Mouse (Mus musculus) MEL (cell line): ENCODE measurements around the gene Tmem82. TPM values are rescaled to one million over a fixed set of nuclear protein-coding genes. Genes with fewer than 3 reads are reported as not detected.

ENCODE experiments used
- DNase-seq: peaks from one replicate; pipeline ENCODE4 v3.0.0; 2011; ENCODE audit warnings: low read depth, low spot score
- H3K27ac ChIP-seq: 2 replicates; pipeline ENCODE4 v1.5.1; 2012; ENCODE audit warnings: low read depth, mild to moderate bottlenecking, control low read depth, low read length, moderate library complexity; ENCODE audit not compliant: control insufficient read depth
- H3K27me3 ChIP-seq, 2 experiments: fragments of 150-350 bp in 1 of 2; sonication (generic) in 1 of 2; 2 replicates each; pipeline ENCODE4 v1.6.1; 2012; ENCODE audit warnings: low read length in 2 of 2, mild to moderate bottlenecking in 2 of 2, improper control_type of control experiment in 1 of 2, moderate library complexity in 1 of 2; ENCODE audit not compliant: insufficient read depth in 2 of 2, control insufficient read depth in 1 of 2
- H3K36me3 ChIP-seq, 2 experiments: 2 replicates each; pipeline ENCODE4 v1.6.1; 2012 to 2014; ENCODE audit warnings: low read length in 2 of 2, improper control_type of control experiment in 1 of 2, inconsistent platforms in 1 of 2, mild to moderate bottlenecking in 1 of 2; ENCODE audit not compliant: insufficient read depth in 2 of 2, control insufficient read depth in 1 of 2
- H3K4me1 ChIP-seq, 2 experiments: fragments of 150-350 bp in 1 of 2; sonication (generic) in 1 of 2; 2 replicates each; pipeline ENCODE4 v1.6.1; 2012; ENCODE audit warnings: low read length in 2 of 2, improper control_type of control experiment in 1 of 2, mild to moderate bottlenecking in 1 of 2; ENCODE audit not compliant: insufficient read depth in 2 of 2, control insufficient read depth in 1 of 2
- H3K4me3 ChIP-seq, 2 experiments: fragments of 150-350 bp in 1 of 2; sonication (generic) in 1 of 2; 2 replicates each; pipeline ENCODE4 v1.5.1; 2012; ENCODE audit warnings: low read depth in 2 of 2, low read length in 2 of 2, mild to moderate bottlenecking in 2 of 2, moderate library complexity in 2 of 2, control low read depth in 1 of 2, improper control_type of control experiment in 1 of 2; ENCODE audit not compliant: control insufficient read depth in 1 of 2, insufficient read depth in 1 of 2
- H3K79me2 ChIP-seq: 2 replicates; pipeline ENCODE4 v1.6.1; 2012; ENCODE audit warnings: mild to moderate bottlenecking, low read length, moderate library complexity; ENCODE audit not compliant: control insufficient read depth, poor library complexity, insufficient read depth
- H3K9ac ChIP-seq: 2 replicates; pipeline ENCODE4 v1.6.1; 2012; ENCODE audit warnings: low read depth, mild to moderate bottlenecking, control low read depth, low read length, moderate library complexity; ENCODE audit not compliant: control insufficient read depth, poor library complexity, severe bottlenecking
- H3K9me3 ChIP-seq: fragments of 150-350 bp; sonication (generic); replicated peaks from 2 replicates; pipeline ENCODE4 v1.6.1; 2012; ENCODE audit warnings: mild to moderate bottlenecking, low read length, improper control_type of control experiment, moderate library complexity; ENCODE audit not compliant: insufficient read depth
- BHLHE40 ChIP-seq: IDR thresholded peaks from 2 replicates; pipeline ENCODE4 v1.6.1; 2012; ENCODE audit warnings: low read depth, mild to moderate bottlenecking, inconsistent platforms, low read length, improper control_type of control experiment, borderline replicate concordance
- E2F4 ChIP-seq: IDR thresholded peaks from 2 replicates; pipeline ENCODE4 v1.6.1; 2011; ENCODE audit warnings: low read depth, low read length, improper control_type of control experiment, borderline replicate concordance
- GATA1 ChIP-seq: IDR thresholded peaks from 2 replicates; pipeline ENCODE4 v1.6.1; 2011; ENCODE audit warnings: low read depth, low read length, improper control_type of control experiment
- MAFK ChIP-seq: IDR thresholded peaks from 2 replicates; pipeline ENCODE4 v1.6.1; 2011; ENCODE audit warnings: low read depth, mild to moderate bottlenecking, low read length, improper control_type of control experiment, borderline replicate concordance
- MEF2A ChIP-seq: IDR thresholded peaks from 2 replicates; pipeline ENCODE4 v1.6.1; 2014; ENCODE audit warnings: low read depth, mild to moderate bottlenecking, inconsistent platforms, low read length, improper control_type of control experiment; ENCODE audit not compliant: poor library complexity, insufficient replicate concordance, severe bottlenecking; ENCODE audit errors: extremely low read depth
- MYC ChIP-seq: IDR thresholded peaks from 2 replicates; pipeline ENCODE4 v1.6.1; 2011; ENCODE audit warnings: low read depth, mild to moderate bottlenecking, low read length, improper control_type of control experiment, moderate library complexity
- NELFE ChIP-seq: IDR thresholded peaks from 2 replicates; pipeline ENCODE4 v1.6.1; 2011; ENCODE audit warnings: low read depth, low read length, improper control_type of control experiment
- POLR2AphosphoS5 ChIP-seq: IDR thresholded peaks from 2 replicates; pipeline ENCODE4 v1.6.1; 2012; ENCODE audit warnings: low read depth, borderline replicate concordance, mild to moderate bottlenecking, inconsistent platforms, low read length, moderate library complexity, mixed read lengths
- RCOR1 ChIP-seq: IDR thresholded peaks from 2 replicates; pipeline ENCODE4 v1.6.1; 2012; ENCODE audit warnings: low read depth, mild to moderate bottlenecking, inconsistent platforms, low read length, improper control_type of control experiment
- SIN3A ChIP-seq: IDR thresholded peaks from 2 replicates; pipeline ENCODE4 v1.6.1; 2012; ENCODE audit warnings: low read length, improper control_type of control experiment, inconsistent platforms
- SMC3 ChIP-seq: IDR thresholded peaks from 2 replicates; pipeline ENCODE4 v1.6.1; 2011; ENCODE audit warnings: low read depth, low read length, improper control_type of control experiment
- TAL1 ChIP-seq: IDR thresholded peaks from 2 replicates; pipeline ENCODE4 v1.6.1; 2012; ENCODE audit warnings: mild to moderate bottlenecking, inconsistent platforms, low read length, moderate library complexity, mixed read lengths
- ZMIZ1 ChIP-seq: IDR thresholded peaks from 2 replicates; pipeline ENCODE4 v1.6.1; 2012; ENCODE audit warnings: low read depth, mild to moderate bottlenecking, inconsistent platforms, low read length, improper control_type of control experiment, moderate library complexity
- ZNF384 ChIP-seq: IDR thresholded peaks from 2 replicates; pipeline ENCODE4 v1.6.1; 2012; ENCODE audit warnings: low read depth, mild to moderate bottlenecking, inconsistent platforms, low read length, improper control_type of control experiment
- polyA plus RNA-seq, 2 experiments: library from polyadenylated mRNA; stranded (reverse) in 1 of 2; unstranded in 1 of 2; fragments of >175 nt in 1 of 2; fragments of >200 nt in 1 of 2; gene quantifications; 2 replicates each; pipeline versions ENCODE4 v1.2.1 to v1.2.4; 2012; ENCODE audit warnings: low replicate concordance in 2 of 2, low read depth in 1 of 2; ENCODE audit not compliant: insufficient read length in 2 of 2, insufficient read depth in 1 of 2, missing spikeins in 1 of 2
- total RNA-seq: library from RNA; depleted of rRNA; stranded (reverse); fragments of 300-350 nt; gene quantifications from 2 replicates; pipeline ENCODE4 v1.2.3, GENCODE M21; 2012

Tmem82 gene
- total and polyA plus RNA-seq, 3 experiments = 0.21 TPM; not detected in 2

GRCm38 (mm10) chr4:141663122-141663931 is 44.9 kb upstream of the Tmem82 start:
- H3K79me2 ChIP-seq = peaks cover 16% of the 10 kb centered on the region
- peak; percentile 44 for DNase-seq
- H3K36me3 ChIP-seq = peaks cover 0 to 10% of the 10 kb centered on the region in 2 experiments; a peak in 2 of 4 replicates
- no peaks in the 10 kb centered on the region for H3K27me3 ChIP-seq
- H3K4me3 ChIP-seq = peak overlapping the region; percentile 63 to 99
- H3K27ac ChIP-seq = no peak overlapping the region
- H3K4me1 ChIP-seq = peaks cover 4 to 15% of the 10 kb centered on the region in 2 experiments; a peak in 3 of 4 replicates
- no peaks in the 10 kb centered on the region for H3K9me3 ChIP-seq
- TF ChIP-seq MYC (no peak), RCOR1 (no peak), SIN3A (peak; percentile 38; the same call in 1 of the 2 replicates), BHLHE40 (no peak)
- TF ChIP-seq, all 39 proteins: peak for 1
- peak overlapping the region; percentile 89 for H3K9ac ChIP-seq

- Histone ChIP-seq H3K79me2 (peaks cover 16% of the 10 kb centered on the region), H3K27me3 (no peaks in the 10 kb centered on the region), H3K9me3 (no peaks in the 10 kb centered on the region), H3K4me3 (no peak overlapping the region), H3K36me3 (peaks cover 0 to 10% of the 10 kb centered on the region in 2 experiments; a peak in 2 of 4 replicates), H3K4me1 (peaks cover 4 to 19% of the 10 kb centered on the region in 2 experiments; a peak in 3 of 4 replicates), H3K9ac (no peak overlapping the region), H3K27ac (no peak overlapping the region)
- no peak for TF ChIP-seq MEF2A
- no peak for TF ChIP-seq E2F4
- no peak for TF ChIP-seq MAFK
- no peak for TF ChIP-seq ZMIZ1
- TF ChIP-seq TAL1 = no peak
- TF ChIP-seq RCOR1 = no peak
- TF ChIP-seq SMC3 = no peak
- no peak for TF ChIP-seq ZNF384
- no peak for TF ChIP-seq GATA1
- TF ChIP-seq NELFE = no peak
- no peak for TF ChIP-seq POLR2AphosphoS5
- DNase-seq = no peak
These were observed 42.5 kb upstream of the Tmem82 start for GRCm38 (mm10) chr4:141660884-141661283.
